Mouse (Mus musculus): ENCODE data around the gene Tinagl1.

DNA sequence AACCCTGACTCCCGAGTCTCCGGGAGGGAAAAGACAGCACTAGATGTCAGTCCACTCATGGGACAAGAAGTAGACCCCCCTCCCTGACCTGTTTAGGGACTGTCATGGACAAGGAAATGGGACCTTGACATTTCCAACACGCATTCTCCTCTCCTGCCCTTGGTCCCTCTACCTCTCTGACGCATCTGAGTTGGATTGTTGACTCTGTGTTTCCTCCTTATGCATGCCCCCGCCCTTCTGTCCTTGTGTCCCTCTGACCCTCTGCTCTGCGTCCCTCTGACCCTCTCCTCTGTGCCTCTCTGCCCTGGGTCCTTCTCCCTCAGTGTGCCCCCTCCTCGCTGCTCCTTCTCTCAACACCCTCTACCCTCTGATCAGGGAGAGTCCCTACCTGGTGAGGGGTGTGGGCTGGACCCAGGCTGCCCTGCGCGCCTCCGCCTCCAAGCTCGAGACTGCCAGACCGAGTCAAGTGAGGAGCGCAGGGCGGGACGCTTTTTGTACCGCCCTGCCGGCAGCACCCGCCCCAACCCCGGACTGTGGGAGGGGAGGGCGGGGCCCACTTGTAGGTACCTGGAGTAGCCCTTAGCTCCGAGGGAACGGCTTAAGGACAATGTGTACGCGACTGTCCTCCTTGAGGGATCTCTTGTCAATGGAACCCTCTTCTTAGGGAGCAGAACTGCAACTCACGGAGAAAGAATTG is 439 bp downstream of the Tinagl1 start:
- TF ChIP-seq CTCF (IDR thresholded peaks at IDR 0.05) (no peak), EP300 (IDR thresholded peaks at IDR 0.05) (peak; percentile 92)
